Mouse (Mus musculus): ENCODE data around the gene Tmem121. TPM values are rescaled to one million over a fixed set of nuclear protein-coding genes. Genes with fewer than 3 reads are reported as not detected.

Gene Tmem121
- polyA plus RNA-seq (2012; ENCODE audit: insufficient read depth, low replicate concordance): not detected in 2 replicates

DNA sequence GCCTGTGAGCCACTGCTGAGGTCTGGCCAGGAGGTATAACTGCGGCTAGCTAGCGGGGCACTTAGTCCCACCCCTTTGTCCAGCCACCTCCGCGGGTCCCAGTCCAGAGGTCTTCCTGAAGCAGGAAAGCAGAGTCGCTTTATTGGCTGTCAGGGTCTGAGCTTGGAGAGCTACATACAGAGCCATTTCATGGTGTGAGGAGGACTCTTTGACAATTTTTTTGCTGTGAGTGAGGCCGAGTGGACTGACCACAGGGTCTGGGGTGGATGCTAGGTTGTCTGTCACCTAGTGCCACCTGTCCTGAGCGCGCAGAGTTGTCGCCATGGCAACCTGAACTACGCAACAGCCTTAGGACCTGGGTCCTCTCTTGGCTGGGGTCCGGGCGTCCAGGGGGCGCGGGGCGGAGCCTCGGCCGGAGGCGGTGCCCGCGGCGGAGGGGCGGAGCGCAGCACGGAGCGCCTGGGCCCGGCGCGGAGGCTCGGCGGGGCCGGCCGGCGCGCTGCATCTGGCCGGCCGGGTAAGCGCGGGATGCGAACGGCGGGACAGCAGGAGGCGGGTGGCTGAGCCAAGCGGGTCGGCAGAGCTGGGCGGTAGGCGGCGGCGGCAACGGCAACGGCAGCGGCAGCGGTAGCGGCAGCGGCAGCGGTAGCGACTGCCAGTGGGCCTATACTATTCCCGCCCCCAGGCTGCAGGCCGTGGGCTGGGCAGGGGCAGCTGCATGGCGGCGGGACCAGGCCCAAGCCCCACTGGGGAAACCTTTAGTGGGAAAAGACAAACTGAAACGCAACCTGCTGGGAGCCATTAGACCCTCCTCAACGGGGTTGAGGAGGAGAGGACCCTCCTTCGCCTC is at the start of gene Tmem121:
Gene Tmem121, plus strand, starts transcription at position 489 of the 850 bp plus-strand sequence.
- H3K36me3 ChIP-seq (replicated peaks; ENCODE audit: low read length): no peaks in the 10 kb centered on the region
- TF ChIP-seq GATA1 (IDR thresholded peaks at IDR 0.05; ENCODE audit: borderline replicate concordance, low read length): no peak
- TF ChIP-seq FLI1 (IDR thresholded peaks at IDR 0.05; ENCODE audit: low read length): no peak
- H3K27me3 ChIP-seq (replicated peaks): peaks cover 82% of the 10 kb centered on the region
- H3K4me3 ChIP-seq (replicated peaks): peak within 1 kb of the TSS; percentile 62
- H3K9me3 ChIP-seq: peaks cover 18% of the 10 kb centered on the region
- H3K4me1 ChIP-seq: peaks cover 26% of the 10 kb centered on the region

DNA sequence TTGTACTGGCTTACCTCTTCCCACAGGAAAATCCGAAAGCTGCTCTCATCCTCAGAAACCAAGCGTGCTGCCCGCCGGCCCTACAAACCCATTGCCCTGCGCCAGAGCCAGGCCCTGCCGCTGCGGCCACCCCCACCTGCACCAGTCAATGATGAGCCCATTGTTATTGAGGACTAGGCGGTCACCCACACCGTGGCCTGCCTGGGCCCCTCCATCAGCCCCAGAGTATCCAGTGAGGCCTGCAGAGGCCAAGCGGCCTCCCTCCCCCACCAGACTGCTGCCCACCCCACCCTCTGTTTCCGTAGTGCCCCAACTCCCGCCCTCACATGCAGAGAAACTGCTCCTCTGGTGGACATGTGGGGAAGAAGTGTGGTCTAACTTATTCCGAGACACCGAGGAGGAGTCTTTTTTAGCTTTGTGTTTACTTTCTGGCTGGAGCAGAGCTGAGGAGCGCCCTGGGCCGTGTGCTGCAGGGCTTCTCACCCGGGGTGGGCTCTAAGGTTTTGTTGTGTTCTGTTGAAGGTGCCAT is 49.2 kb upstream of the Tmem121 start:
- Histone ChIP-seq H3K4me1 (peaks cover 26% of the 10 kb centered on the region), H3K27me3 (replicated peaks) (peaks cover 29% of the 10 kb centered on the region), H3K9me3 (no peaks in the 10 kb centered on the region), H3K36me3 (replicated peaks; ENCODE audit: low read length) (peaks cover 76% of the 10 kb centered on the region), H3K4me3 (replicated peaks) (no peak overlapping the region)
- no peak for TF ChIP-seq GATA1 (IDR thresholded peaks at IDR 0.05; ENCODE audit: borderline replicate concordance, low read length)
- TF ChIP-seq FLI1 (IDR thresholded peaks at IDR 0.05; ENCODE audit: low read length): no peak

DNA sequence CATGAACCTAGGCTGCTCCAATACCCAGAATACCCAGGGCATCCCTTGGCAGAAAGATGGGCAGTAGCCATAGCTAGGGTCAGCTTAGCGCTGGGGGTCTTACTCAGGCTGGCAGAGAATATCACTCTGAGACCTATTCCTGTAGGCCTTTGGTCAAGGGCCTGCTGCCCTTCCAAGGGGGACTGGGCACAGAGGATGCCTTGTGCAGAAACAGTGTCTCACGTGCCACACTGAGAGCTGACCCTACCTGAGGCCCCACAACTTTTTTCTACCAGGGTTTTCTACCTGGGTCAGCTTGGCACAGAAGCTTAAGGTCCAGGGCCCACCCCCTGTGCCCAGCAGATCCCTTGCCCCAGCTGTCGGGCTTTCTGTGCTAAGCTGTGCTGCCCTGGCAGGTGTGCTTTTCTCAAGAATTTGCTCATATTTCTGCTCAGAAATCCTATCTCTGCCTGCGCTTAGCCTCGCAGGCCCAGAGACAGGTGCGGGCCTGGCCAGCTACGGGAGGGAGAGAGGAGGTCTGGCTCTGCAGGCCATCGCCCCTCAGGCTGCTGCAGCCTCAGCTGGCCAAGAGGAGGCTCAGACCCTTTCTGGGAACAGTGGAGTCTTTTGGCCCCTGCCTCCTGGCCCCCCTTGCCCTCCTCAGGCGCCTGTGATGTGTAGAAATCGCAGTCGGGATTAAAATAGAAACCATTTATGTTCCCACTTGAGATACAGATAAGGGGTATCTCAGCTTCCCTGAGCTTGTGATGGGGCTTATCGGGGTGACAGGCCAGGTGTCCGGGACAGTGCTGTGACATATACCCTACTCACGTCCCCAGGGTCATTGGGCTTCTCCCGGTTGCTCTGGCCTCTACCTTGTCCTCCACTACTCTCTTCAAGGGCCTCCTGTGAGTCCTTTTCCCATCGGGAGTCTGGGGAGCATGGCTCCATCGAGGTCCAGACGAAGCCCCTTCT is 48.2 kb upstream of the Tmem121 start:
- Histone ChIP-seq H3K4me1 (peaks cover 36% of the 10 kb centered on the region), H3K36me3 (replicated peaks; ENCODE audit: low read length) (peaks cover 67% of the 10 kb centered on the region), H3K27me3 (replicated peaks) (peaks cover 38% of the 10 kb centered on the region), H3K9me3 (no peaks in the 10 kb centered on the region), H3K4me3 (replicated peaks) (no peak overlapping the region)
- no peak for TF ChIP-seq GATA1 (IDR thresholded peaks at IDR 0.05; ENCODE audit: borderline replicate concordance, low read length)
- no peak for TF ChIP-seq FLI1 (IDR thresholded peaks at IDR 0.05; ENCODE audit: low read length)

DNA sequence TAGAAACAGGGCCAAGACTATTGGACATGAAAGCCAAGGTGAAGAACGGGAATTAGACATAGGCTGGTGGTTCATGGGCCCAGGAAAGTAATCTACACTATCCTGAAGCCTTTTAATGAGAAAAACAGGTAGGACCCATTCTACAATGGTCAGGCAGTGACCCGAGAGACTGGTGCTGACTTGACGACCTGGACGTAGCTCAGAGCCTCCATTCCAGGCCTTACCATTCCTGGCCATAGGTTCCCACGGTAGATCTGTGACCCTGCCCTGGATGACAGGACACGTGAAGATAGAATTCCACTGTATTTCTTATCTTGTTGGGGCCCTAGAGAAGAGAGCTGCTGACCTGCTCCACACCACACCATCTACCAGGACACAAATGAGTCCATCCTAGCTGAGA is 47.4 kb upstream of the Tmem121 start:
- Histone ChIP-seq H3K27me3 (replicated peaks) (peaks cover 46% of the 10 kb centered on the region), H3K36me3 (replicated peaks; ENCODE audit: low read length) (peaks cover 59% of the 10 kb centered on the region), H3K4me1 (peaks cover 44% of the 10 kb centered on the region), H3K9me3 (no peaks in the 10 kb centered on the region), H3K4me3 (replicated peaks) (no peak overlapping the region)
- no peak for TF ChIP-seq FLI1 (IDR thresholded peaks at IDR 0.05; ENCODE audit: low read length)
- no peak for TF ChIP-seq GATA1 (IDR thresholded peaks at IDR 0.05; ENCODE audit: borderline replicate concordance, low read length)

DNA sequence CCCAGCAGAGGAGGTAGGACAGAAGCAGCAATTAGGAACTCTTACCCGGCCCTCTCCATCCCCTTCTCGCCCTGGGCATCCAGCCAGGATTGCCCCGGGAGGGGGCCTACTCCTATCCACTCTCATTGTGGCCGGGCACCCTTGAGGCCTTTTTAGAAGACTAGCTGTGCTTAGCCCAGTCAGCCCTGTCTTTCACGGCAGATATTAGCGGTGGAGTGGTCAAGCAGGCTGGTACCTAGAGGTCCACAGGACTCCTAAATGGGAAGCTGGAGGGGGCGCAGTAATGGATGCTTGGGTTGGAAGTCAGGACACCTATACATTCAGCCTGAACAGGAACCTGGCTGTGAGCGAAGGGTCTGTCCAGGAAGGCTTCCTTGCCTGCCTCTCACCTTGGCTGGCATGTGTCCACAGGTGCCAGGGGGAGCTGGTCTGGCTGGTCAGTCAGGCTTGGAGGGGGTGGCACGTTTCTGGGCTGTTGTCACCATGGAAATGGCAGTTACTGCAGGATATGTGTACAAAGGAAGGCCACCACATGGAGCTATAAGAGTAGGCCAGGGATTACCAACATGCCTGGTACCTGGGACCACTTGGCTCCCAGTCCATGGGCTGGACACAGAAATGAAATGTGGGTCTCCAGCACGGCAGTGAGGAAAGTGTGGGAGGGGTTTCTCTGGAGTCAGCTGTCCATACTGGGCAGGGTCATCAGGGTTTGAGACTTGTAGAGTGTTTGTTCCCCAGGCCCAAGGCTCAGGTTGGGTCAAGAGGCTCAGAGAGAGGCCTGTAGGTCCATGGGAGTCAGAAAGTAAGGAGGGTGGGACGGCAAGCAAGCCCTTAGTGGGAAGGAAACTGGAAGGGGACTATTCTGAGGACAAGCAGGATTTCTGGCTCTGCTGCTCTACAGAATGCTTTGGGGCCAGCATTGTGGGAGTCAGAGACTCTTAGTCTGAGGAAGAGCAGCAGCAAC is 46.5 kb upstream of the Tmem121 start:
- H3K4me3 ChIP-seq (replicated peaks): peak overlapping the region; percentile 94
- TF ChIP-seq GATA1 (IDR thresholded peaks at IDR 0.05; ENCODE audit: borderline replicate concordance, low read length): no peak
- TF ChIP-seq FLI1 (IDR thresholded peaks at IDR 0.05; ENCODE audit: low read length): no peak
- peaks cover 54% of the 10 kb centered on the region for H3K27me3 ChIP-seq (replicated peaks)
- H3K4me1 ChIP-seq: peaks cover 49% of the 10 kb centered on the region
- peaks cover 50% of the 10 kb centered on the region for H3K36me3 ChIP-seq (replicated peaks; ENCODE audit: low read length)
- H3K9me3 ChIP-seq: no peaks in the 10 kb centered on the region

DNA sequence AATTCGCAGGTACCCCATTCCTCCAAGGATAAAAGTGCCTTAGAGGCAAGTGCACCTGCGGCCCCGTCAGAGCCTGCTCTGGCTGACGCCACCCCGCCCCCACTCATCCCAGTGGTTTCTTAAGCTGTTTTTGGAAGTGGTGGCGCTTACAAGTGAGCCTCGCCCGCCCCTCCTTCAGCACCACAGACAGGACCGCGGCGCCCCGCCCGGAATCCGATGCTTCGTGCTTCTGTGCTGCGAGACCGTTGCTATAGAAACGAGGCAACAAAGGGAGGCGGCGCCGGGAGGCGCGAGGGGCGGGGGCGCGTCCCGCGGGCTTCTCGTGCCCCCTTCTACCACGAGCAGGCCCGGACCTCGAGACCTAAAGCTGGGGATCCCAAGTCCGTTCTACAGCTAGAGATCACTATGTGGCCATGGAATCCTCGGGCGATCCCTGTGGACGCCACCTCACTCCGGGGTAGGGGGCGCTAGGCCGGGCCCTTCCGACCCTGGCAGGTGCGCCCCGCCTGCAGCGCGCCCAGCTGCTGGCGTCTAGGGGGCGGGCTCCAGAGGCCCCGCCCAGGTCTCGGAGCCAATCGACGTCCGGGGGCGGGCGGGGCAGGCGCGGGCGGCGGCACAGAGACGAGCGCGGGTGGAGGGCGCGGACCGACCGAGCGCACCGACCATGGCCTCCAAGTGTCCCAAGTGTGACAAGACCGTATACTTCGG is 45.7 kb upstream of the Tmem121 start, which contains the start of gene Crip2:
Gene Crip2, plus strand, starts transcription at position 329 of the 708 bp plus-strand sequence.
- H3K4me1 ChIP-seq: peaks cover 58% of the 10 kb centered on the region
- H3K9me3 ChIP-seq: no peaks in the 10 kb centered on the region
- H3K4me3 ChIP-seq (replicated peaks): peak within 1 kb of the TSS; percentile 94
- H3K36me3 ChIP-seq (replicated peaks; ENCODE audit: low read length): peaks cover 41% of the 10 kb centered on the region
- peaks cover 58% of the 10 kb centered on the region for H3K27me3 ChIP-seq (replicated peaks)
- TF ChIP-seq FLI1 (IDR thresholded peaks at IDR 0.05; ENCODE audit: low read length) (no peak), GATA1 (IDR thresholded peaks at IDR 0.05; ENCODE audit: borderline replicate concordance, low read length) (no peak)

DNA sequence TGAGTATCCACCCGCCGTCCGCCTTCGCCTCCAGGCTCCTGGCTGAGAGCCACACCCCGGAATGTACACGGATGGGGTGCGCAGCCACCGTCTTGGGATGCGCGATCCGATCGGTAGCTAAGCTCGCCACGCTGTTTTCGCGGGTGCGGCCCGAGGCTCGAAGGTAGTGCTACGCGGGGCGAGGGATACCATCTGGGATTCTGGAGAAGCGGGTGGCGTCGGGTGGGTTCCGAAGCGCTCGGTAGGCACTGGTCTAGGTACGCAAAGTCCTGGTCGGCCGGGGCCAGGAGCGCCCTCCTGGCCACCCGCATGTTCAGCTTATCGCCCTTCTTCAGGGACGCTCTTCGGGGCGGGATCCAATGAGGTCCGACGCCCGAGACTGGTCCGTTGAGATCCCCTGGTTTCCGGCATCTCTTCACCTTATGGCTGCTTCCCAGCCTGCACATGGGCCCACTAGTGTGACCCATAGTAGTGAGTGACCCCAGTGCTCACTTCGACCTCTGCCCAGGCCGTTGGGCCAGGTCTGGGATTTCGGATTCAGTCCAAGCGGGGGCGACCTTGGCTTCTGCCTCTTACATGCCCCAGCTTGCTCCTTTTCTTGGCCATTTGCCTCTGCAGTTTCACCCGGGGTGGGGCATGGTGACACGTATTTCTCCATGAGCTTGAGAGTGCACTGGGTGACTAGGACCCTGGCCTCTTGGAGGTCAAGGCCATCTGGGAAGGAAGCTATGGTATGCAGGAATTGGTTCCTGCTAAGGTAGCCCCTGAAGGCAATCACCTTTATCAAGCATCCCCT is 44.9 kb upstream of the Tmem121 start:
- peak overlapping the region; percentile 94 for H3K4me3 ChIP-seq (replicated peaks)
- TF ChIP-seq GATA1 (IDR thresholded peaks at IDR 0.05; ENCODE audit: borderline replicate concordance, low read length) (no peak), FLI1 (IDR thresholded peaks at IDR 0.05; ENCODE audit: low read length) (no peak)
- peaks cover 63% of the 10 kb centered on the region for H3K4me1 ChIP-seq
- H3K27me3 ChIP-seq (replicated peaks): peaks cover 62% of the 10 kb centered on the region
- H3K36me3 ChIP-seq (replicated peaks; ENCODE audit: low read length): peaks cover 34% of the 10 kb centered on the region
- no peaks in the 10 kb centered on the region for H3K9me3 ChIP-seq
